Mouse (Mus musculus): ENCODE data around the gene Umad1. TPM values are rescaled to one million over a fixed set of nuclear protein-coding genes. Genes with fewer than 3 reads are reported as not detected.
A peak's percentile ranks its signal among the peaks of the same experiment; 100 is the strongest.

The Umad1 gene
- polyA plus RNA-seq, 1 experiment from 2014 or later = 60.0 TPM

GRCm38 (mm10) chr6:8414020-8414419 is 154.9 kb downstream of the Umad1 start:
- Histone ChIP-seq H3K4me3 (ENCODE audit: low read depth, low read length) (no peak overlapping the region), H3K36me3 (ENCODE audit: control insufficient read depth, insufficient read depth, low read length) (no peaks in the 10 kb centered on the region), H3K9ac (replicated peaks; ENCODE audit: low read depth, low read length) (no peak overlapping the region), H3K27me3 (ENCODE audit: control insufficient read depth, insufficient read depth, low read length) (no peaks in the 10 kb centered on the region), H3K9me3 (ENCODE audit: control insufficient read depth, low read length) (no peaks in the 10 kb centered on the region), H3K27ac (ENCODE audit: low read depth, low read length) (no peak overlapping the region), H3K4me1 (ENCODE audit: control insufficient read depth, insufficient read depth, low read length) (0 out of 2 replicates have a peak, but pooled peaks cover 6% of the 10 kb centered on the region), H3K4me2 (ENCODE audit: low read depth, low read length) (no peak overlapping the region)
- no peak for ATAC-seq (ENCODE audit: low read depth)
- WGBS = 57% methylated on average over 9 of the region's 9 CpGs

- no peak overlapping the region for H3K4me3 ChIP-seq (ENCODE audit: low read depth, low read length)
- H3K27me3 ChIP-seq (ENCODE audit: control insufficient read depth, insufficient read depth, low read length) = no peaks in the 10 kb centered on the region
- H3K27ac ChIP-seq (ENCODE audit: low read depth, low read length) = no peak overlapping the region
- 54% methylated on average over 5 of the region's 5 CpGs for WGBS
- ATAC-seq (ENCODE audit: low read depth) = no peak
- no peaks in the 10 kb centered on the region for H3K36me3 ChIP-seq (ENCODE audit: control insufficient read depth, insufficient read depth, low read length)
- no peaks in the 10 kb centered on the region for H3K9me3 ChIP-seq (ENCODE audit: control insufficient read depth, low read length)
- no peak overlapping the region for H3K9ac ChIP-seq (replicated peaks; ENCODE audit: low read depth, low read length)
- H3K4me2 ChIP-seq (ENCODE audit: low read depth, low read length) = no peak overlapping the region
- peaks cover 9% of the 10 kb centered on the region; the same call in 1 of the 2 replicates for H3K4me1 ChIP-seq (ENCODE audit: control insufficient read depth, insufficient read depth, low read length)
These were observed 156.7 kb downstream of the Umad1 start for GRCm38 (mm10) chr6:8415823-8416222.

- no peak for ATAC-seq (ENCODE audit: low read depth)
- no peak overlapping the region for H3K4me2 ChIP-seq (ENCODE audit: low read depth, low read length)
- no peak overlapping the region for H3K27ac ChIP-seq (ENCODE audit: low read depth, low read length)
- no peak overlapping the region for H3K9ac ChIP-seq (replicated peaks; ENCODE audit: low read depth, low read length)
- H3K4me1 ChIP-seq (ENCODE audit: control insufficient read depth, insufficient read depth, low read length) = peaks cover 9% of the 10 kb centered on the region; the same call in 1 of the 2 replicates
- H3K4me3 ChIP-seq (ENCODE audit: low read depth, low read length) = no peak overlapping the region
- H3K27me3 ChIP-seq (ENCODE audit: control insufficient read depth, insufficient read depth, low read length) = no peaks in the 10 kb centered on the region
- 79% methylated on average over 8 of the region's 8 CpGs for whole genome bisulfite sequencing
- H3K36me3 ChIP-seq (ENCODE audit: control insufficient read depth, insufficient read depth, low read length) = no peaks in the 10 kb centered on the region
- H3K9me3 ChIP-seq (ENCODE audit: control insufficient read depth, low read length) = no peaks in the 10 kb centered on the region
These were observed 157.9 kb downstream of the Umad1 start for GRCm38 (mm10) chr6:8416802-8417569.

GRCm38 (mm10) chr6:8419485-8420186 is 160.5 kb downstream of the Umad1 start:
- Histone ChIP-seq H3K27me3 (ENCODE audit: control insufficient read depth, insufficient read depth, low read length) (no peaks in the 10 kb centered on the region), H3K4me1 (ENCODE audit: control insufficient read depth, insufficient read depth, low read length) (peaks cover 3% of the 10 kb centered on the region; the same call in 1 of the 2 replicates), H3K27ac (ENCODE audit: low read depth, low read length) (no peak overlapping the region), H3K4me2 (ENCODE audit: low read depth, low read length) (no peak overlapping the region), H3K4me3 (ENCODE audit: low read depth, low read length) (no peak overlapping the region), H3K36me3 (ENCODE audit: control insufficient read depth, insufficient read depth, low read length) (no peaks in the 10 kb centered on the region), H3K9ac (replicated peaks; ENCODE audit: low read depth, low read length) (no peak overlapping the region), H3K9me3 (ENCODE audit: control insufficient read depth, low read length) (no peaks in the 10 kb centered on the region)
- 69% methylated on average over 4 of the region's 4 CpGs for WGBS
- ATAC-seq (ENCODE audit: low read depth) = no peak

- no peak overlapping the region for H3K9ac ChIP-seq (replicated peaks; ENCODE audit: low read depth, low read length)
- H3K4me1 ChIP-seq (ENCODE audit: control insufficient read depth, insufficient read depth, low read length) = peaks cover 3% of the 10 kb centered on the region; the same call in 1 of the 2 replicates
- ATAC-seq (ENCODE audit: low read depth) = no peak
- no peaks in the 10 kb centered on the region for H3K9me3 ChIP-seq (ENCODE audit: control insufficient read depth, low read length)
- H3K27ac ChIP-seq (ENCODE audit: low read depth, low read length) = no peak overlapping the region
- H3K27me3 ChIP-seq (ENCODE audit: control insufficient read depth, insufficient read depth, low read length) = no peaks in the 10 kb centered on the region
- no peaks in the 10 kb centered on the region for H3K36me3 ChIP-seq (ENCODE audit: control insufficient read depth, insufficient read depth, low read length)
- no peak overlapping the region for H3K4me2 ChIP-seq (ENCODE audit: low read depth, low read length)
- H3K4me3 ChIP-seq (ENCODE audit: low read depth, low read length) = no peak overlapping the region
- 86% methylated on average over 1 of the region's 1 CpGs for WGBS
These were observed 161.1 kb downstream of the Umad1 start for GRCm38 (mm10) chr6:8420187-8420503.

- no peaks in the 10 kb centered on the region for H3K36me3 ChIP-seq (ENCODE audit: control insufficient read depth, insufficient read depth, low read length)
- WGBS = 75% methylated on average over 5 of the region's 5 CpGs
- no peaks in the 10 kb centered on the region for H3K9me3 ChIP-seq (ENCODE audit: control insufficient read depth, low read length)
- H3K27me3 ChIP-seq (ENCODE audit: control insufficient read depth, insufficient read depth, low read length) = no peaks in the 10 kb centered on the region
- H3K27ac ChIP-seq (ENCODE audit: low read depth, low read length) = no peak overlapping the region
- H3K4me3 ChIP-seq (ENCODE audit: low read depth, low read length) = no peak overlapping the region
- H3K9ac ChIP-seq (replicated peaks; ENCODE audit: low read depth, low read length) = no peak overlapping the region
- H3K4me2 ChIP-seq (ENCODE audit: low read depth, low read length) = no peak overlapping the region
- no peak for ATAC-seq (ENCODE audit: low read depth)
- peaks cover 3% of the 10 kb centered on the region; the same call in 1 of the 2 replicates for H3K4me1 ChIP-seq (ENCODE audit: control insufficient read depth, insufficient read depth, low read length)
These were observed 162.3 kb downstream of the Umad1 start for GRCm38 (mm10) chr6:8421421-8421820.

GRCm38 (mm10) chr6:8421959-8422581 is 163.0 kb downstream of the Umad1 start:
- peak; percentile 57; the same call in 1 of the 2 replicates for ATAC-seq (ENCODE audit: low read depth)
- WGBS = 43% methylated on average over 10 of the region's 10 CpGs
- no peak overlapping the region for H3K4me2 ChIP-seq (ENCODE audit: low read depth, low read length)
- no peak overlapping the region for H3K27ac ChIP-seq (ENCODE audit: low read depth, low read length)
- no peaks in the 10 kb centered on the region for H3K9me3 ChIP-seq (ENCODE audit: control insufficient read depth, low read length)
- no peaks in the 10 kb centered on the region for H3K36me3 ChIP-seq (ENCODE audit: control insufficient read depth, insufficient read depth, low read length)
- H3K4me1 ChIP-seq (ENCODE audit: control insufficient read depth, insufficient read depth, low read length) = peaks cover 3% of the 10 kb centered on the region; the same call in 1 of the 2 replicates
- no peaks in the 10 kb centered on the region for H3K27me3 ChIP-seq (ENCODE audit: control insufficient read depth, insufficient read depth, low read length)
- no peak overlapping the region for H3K9ac ChIP-seq (replicated peaks; ENCODE audit: low read depth, low read length)
- H3K4me3 ChIP-seq (ENCODE audit: low read depth, low read length) = no peak overlapping the region

- Histone ChIP-seq H3K4me2 (ENCODE audit: low read depth, low read length) (no peak overlapping the region), H3K4me3 (ENCODE audit: low read depth, low read length) (no peak overlapping the region), H3K9me3 (ENCODE audit: control insufficient read depth, low read length) (no peaks in the 10 kb centered on the region), H3K27ac (ENCODE audit: low read depth, low read length) (no peak overlapping the region), H3K4me1 (ENCODE audit: control insufficient read depth, insufficient read depth, low read length) (peaks cover 3% of the 10 kb centered on the region; the same call in 1 of the 2 replicates), H3K36me3 (ENCODE audit: control insufficient read depth, insufficient read depth, low read length) (no peaks in the 10 kb centered on the region), H3K27me3 (ENCODE audit: control insufficient read depth, insufficient read depth, low read length) (no peaks in the 10 kb centered on the region), H3K9ac (replicated peaks; ENCODE audit: low read depth, low read length) (no peak overlapping the region)
- WGBS = 95% methylated on average over 2 of the region's 2 CpGs
- no peak for ATAC-seq (ENCODE audit: low read depth)
These were observed 164.1 kb downstream of the Umad1 start for GRCm38 (mm10) chr6:8423142-8423541.

- no peak overlapping the region for H3K9ac ChIP-seq (replicated peaks; ENCODE audit: low read depth, low read length)
- H3K4me2 ChIP-seq (ENCODE audit: low read depth, low read length) = no peak overlapping the region
- H3K27ac ChIP-seq (ENCODE audit: low read depth, low read length) = no peak overlapping the region
- H3K36me3 ChIP-seq (ENCODE audit: control insufficient read depth, insufficient read depth, low read length) = no peaks in the 10 kb centered on the region
- no peak for ATAC-seq (ENCODE audit: low read depth)
- WGBS = 90% methylated on average over 5 of the region's 5 CpGs
- no peaks in the 10 kb centered on the region for H3K9me3 ChIP-seq (ENCODE audit: control insufficient read depth, low read length)
- no peaks in the 10 kb centered on the region for H3K4me1 ChIP-seq (ENCODE audit: control insufficient read depth, insufficient read depth, low read length)
- no peaks in the 10 kb centered on the region for H3K27me3 ChIP-seq (ENCODE audit: control insufficient read depth, insufficient read depth, low read length)
- no peak overlapping the region for H3K4me3 ChIP-seq (ENCODE audit: low read depth, low read length)
These were observed 168.6 kb downstream of the Umad1 start for GRCm38 (mm10) chr6:8427692-8428091.

Measured in neural tube, embryonic 14.5 days (tissue).